Mouse (Mus musculus) lung, embryonic 15.5 days (tissue): ENCODE results near the gene Akap6. TPM values are rescaled to one million over a fixed set of nuclear protein-coding genes. Genes with fewer than 3 reads are reported as not detected.

Source experiments
- ATAC-seq: fragments of 200-750 bp; cut with Nextera tagmentation; 2 replicates; pipeline ENCODE4 v1.8.0; 2017; ENCODE audit warnings: moderate number of reproducible peaks, borderline replicate concordance; ENCODE audit not compliant: low FRiP score, low TSS enrichment; ENCODE audit errors: extremely low read depth
- H3K27ac ChIP-seq: fragments of 300-500 bp; sonication (generic); 2 replicates; pipeline ENCODE4 v1.5.1; 2015; ENCODE audit warnings: moderate library complexity, mild to moderate bottlenecking, inconsistent platforms
- H3K27me3 ChIP-seq: fragments of 300-500 bp; sonication (generic); 2 replicates; pipeline ENCODE4 v1.6.1; 2015; ENCODE audit warnings: inconsistent platforms
- H3K36me3 ChIP-seq: fragments of 300-500 bp; sonication (generic); 2 replicates; pipeline ENCODE4 v1.6.1; 2015; ENCODE audit warnings: inconsistent platforms
- H3K4me1 ChIP-seq: fragments of 300-500 bp; sonication (generic); 2 replicates; pipeline ENCODE4 v1.6.1; 2015; ENCODE audit warnings: inconsistent platforms
- H3K4me2 ChIP-seq: fragments of 300-500 bp; sonication (generic); 2 replicates; pipeline ENCODE4 v1.6.1; 2015; ENCODE audit warnings: inconsistent platforms, mild to moderate bottlenecking, moderate library complexity
- H3K4me3 ChIP-seq: fragments of 300-500 bp; sonication (generic); 2 replicates; pipeline ENCODE4 v1.5.1; 2015; ENCODE audit warnings: mild to moderate bottlenecking, inconsistent platforms
- H3K9ac ChIP-seq: fragments of 300-500 bp; sonication (generic); 2 replicates; pipeline ENCODE4 v1.6.1; 2015; ENCODE audit warnings: inconsistent platforms
- H3K9me3 ChIP-seq: fragments of 300-500 bp; sonication (generic); 2 replicates; pipeline ENCODE4 v1.6.1; 2016; ENCODE audit warnings: inconsistent platforms
- WGBS: fragments of 180-500 bp; shearing (Covaris S2); methylation state at CpG from one replicate; pipeline ENCODE4 v1.1.7; 2015; 5-methylcytosine and 5-hydroxymethylcytosine counted together
- polyA plus RNA-seq: library from polyadenylated mRNA; unstranded; fragments of >200 nt; fragmentation: Nextera tagmentation; extraction: Ambion mirVana; gene quantifications from 2 replicates; pipeline ENCODE4 v1.2.1, GENCODE M21; 2015

Akap6 gene
- polyA plus RNA-seq, 1 experiment from 2014 or later = 0.89 TPM

DNA sequence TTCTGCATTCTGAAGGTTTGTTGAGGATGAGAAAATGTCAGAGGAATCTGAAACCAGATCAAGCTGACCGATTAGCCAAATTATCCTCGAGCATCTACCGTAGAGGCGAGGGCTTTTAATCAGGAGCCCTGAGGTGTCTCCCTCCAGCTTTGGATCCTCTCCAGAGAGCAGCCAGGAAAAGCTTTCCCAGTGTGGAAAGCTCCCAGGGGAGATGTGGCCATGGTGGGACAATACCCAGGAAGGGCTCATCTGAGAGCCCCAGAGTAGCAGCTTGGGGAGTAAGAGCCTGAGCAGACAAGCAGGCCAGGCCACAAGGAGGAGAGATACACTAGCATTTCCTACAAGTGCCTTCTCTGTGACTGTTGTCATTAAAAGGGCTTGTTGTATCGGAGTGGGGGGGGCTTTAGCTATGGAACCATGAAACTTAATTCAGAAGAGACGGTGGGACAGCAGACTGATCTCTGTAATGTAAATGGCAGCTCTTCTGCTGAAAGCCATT, 135.6 kb downstream of the Akap6 start:
- H3K4me3 ChIP-seq = no peak overlapping the region
- H3K27ac ChIP-seq = peak overlapping the region; percentile 84
- no peaks in the 10 kb centered on the region for H3K27me3 ChIP-seq
- H3K9ac ChIP-seq = no peak overlapping the region
- peak overlapping the region; percentile 35; the same call in 1 of the 2 replicates for H3K4me2 ChIP-seq
- no peaks in the 10 kb centered on the region for H3K36me3 ChIP-seq
- ATAC-seq = 0 out of 2 replicates have a peak, but pooled peaks have one; percentile 12
- 54% methylated on average over 6 of the region's 6 CpGs for WGBS
- no peaks in the 10 kb centered on the region for H3K9me3 ChIP-seq
- H3K4me1 ChIP-seq = peaks cover 40% of the 10 kb centered on the region

- WGBS = 7% methylated on average over 6 of the region's 6 CpGs
- H3K9ac ChIP-seq = no peak overlapping the region
Measured at GRCm38 (mm10) chr12:52835291-52835742, 136.1 kb downstream of the Akap6 start.

GRCm38 (mm10) chr12:52835914-52836546, 136.8 kb downstream of the Akap6 start:
- WGBS = 46% methylated on average over 12 of the region's 12 CpGs
- Histone ChIP-seq H3K27ac (peak overlapping the region; percentile 84), H3K4me2 (peak overlapping the region; percentile 35), H3K27me3 (no peaks in the 10 kb centered on the region), H3K36me3 (no peaks in the 10 kb centered on the region), H3K9ac (no peak overlapping the region), H3K4me1 (peaks cover 29% of the 10 kb centered on the region), H3K4me3 (no peak overlapping the region), H3K9me3 (no peaks in the 10 kb centered on the region)
- 0 out of 2 replicates have a peak, but pooled peaks have one; percentile 40 for ATAC-seq

More at GRCm38 (mm10) chr12:52835291-52835742, 136.1 kb downstream of the Akap6 start:
- ATAC-seq = peak; percentile 84; the same call in 1 of the 2 replicates
- Histone ChIP-seq H3K4me2 (peak overlapping the region; percentile 35), H3K27ac (peak overlapping the region; percentile 84), H3K27me3 (no peaks in the 10 kb centered on the region), H3K9me3 (no peaks in the 10 kb centered on the region), H3K4me3 (no peak overlapping the region), H3K36me3 (no peaks in the 10 kb centered on the region), H3K4me1 (peaks cover 35% of the 10 kb centered on the region)

DNA sequence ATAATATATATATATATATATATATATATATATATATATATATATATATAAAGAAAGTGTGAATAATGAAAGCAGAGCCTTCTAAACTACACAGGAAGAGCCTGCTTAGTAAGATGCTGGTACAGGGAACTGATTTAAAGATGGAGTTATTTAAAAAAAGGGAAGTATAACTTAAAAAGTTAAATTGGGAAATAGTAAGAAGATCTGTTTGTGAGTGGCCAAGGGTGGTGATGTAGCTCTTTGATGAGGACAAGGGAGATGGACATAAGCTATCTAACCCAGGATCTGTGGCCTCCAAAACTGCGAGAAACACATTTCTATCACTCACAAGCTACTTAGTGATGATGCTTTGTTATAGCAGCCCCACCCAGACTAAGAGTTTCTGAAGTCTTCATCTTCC, 146.8 kb downstream of the Akap6 start:
- Histone ChIP-seq H3K9ac (no peak overlapping the region), H3K4me3 (no peak overlapping the region), H3K4me1 (0 out of 2 replicates have a peak, but pooled peaks cover 5% of the 10 kb centered on the region), H3K27ac (no peak overlapping the region), H3K27me3 (no peaks in the 10 kb centered on the region), H3K9me3 (no peaks in the 10 kb centered on the region), H3K36me3 (no peaks in the 10 kb centered on the region), H3K4me2 (no peak overlapping the region)
- no peak for ATAC-seq
- 88% methylated on average over 1 of the region's 1 CpGs for WGBS

DNA sequence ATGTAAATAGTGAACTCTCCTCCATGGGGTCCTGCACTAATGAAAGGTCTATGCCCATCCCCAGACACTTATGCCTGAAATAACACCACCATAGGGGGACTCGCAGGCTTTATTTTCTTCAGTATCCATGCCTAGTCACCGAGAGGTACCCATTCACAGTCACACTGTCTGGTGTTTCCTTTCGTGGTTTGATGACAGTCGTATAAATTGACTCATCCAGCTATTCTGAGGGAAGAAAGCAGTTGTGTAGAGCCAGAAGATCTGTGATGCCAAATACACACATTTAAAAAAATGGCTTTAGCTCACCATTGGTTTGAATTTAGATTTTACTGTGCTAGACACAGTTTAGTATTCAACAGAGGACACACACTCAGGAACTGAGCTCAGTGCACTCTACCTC, 147.8 kb downstream of the Akap6 start:
- no peak overlapping the region for H3K4me3 ChIP-seq
- H3K36me3 ChIP-seq = no peaks in the 10 kb centered on the region
- no peak overlapping the region for H3K4me2 ChIP-seq
- 0 out of 2 replicates have a peak, but pooled peaks cover 5% of the 10 kb centered on the region for H3K4me1 ChIP-seq
- H3K27ac ChIP-seq = no peak overlapping the region
- H3K27me3 ChIP-seq = no peaks in the 10 kb centered on the region
- no peak overlapping the region for H3K9ac ChIP-seq
- no peak for ATAC-seq
- 84% methylated on average over 4 of the region's 4 CpGs for WGBS
- no peaks in the 10 kb centered on the region for H3K9me3 ChIP-seq

DNA sequence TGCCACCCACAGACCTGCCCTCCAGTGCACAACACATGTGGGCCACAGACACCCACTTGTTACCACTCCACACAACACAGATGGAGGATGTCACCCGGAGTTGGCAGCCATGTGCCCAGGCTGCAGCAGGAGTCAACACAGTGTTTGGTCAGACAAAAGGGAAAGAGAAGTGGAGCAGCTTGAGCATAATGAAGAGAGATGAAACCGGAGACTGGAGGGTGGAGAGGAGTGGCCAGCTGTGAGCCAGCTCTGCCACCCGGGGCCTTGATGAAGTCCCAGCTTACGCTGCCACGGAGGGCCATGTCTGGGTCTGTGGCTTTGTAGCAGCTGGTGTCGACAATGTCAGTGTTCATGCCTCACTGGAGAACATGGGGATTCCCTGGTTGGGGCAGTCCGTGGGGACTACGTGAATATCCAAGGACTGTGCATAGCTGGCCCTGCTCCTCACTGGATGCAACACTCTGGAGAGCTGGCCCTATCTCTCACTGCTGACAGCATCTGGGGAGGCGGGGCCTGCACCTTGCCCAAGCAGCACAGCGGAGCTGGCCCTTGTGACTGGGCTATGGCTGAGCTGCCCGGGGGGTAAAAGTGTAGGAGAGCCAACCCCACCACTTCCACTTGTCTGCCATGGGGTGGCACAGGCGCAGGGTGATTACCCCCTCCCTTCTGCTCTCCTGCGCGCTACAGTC, 148.8 kb downstream of the Akap6 start:
- peak; percentile 83 for ATAC-seq
- Histone ChIP-seq H3K36me3 (no peaks in the 10 kb centered on the region), H3K4me2 (no peak overlapping the region), H3K9me3 (no peaks in the 10 kb centered on the region), H3K27ac (no peak overlapping the region), H3K4me1 (0 out of 2 replicates have a peak, but pooled peaks cover 5% of the 10 kb centered on the region), H3K27me3 (no peaks in the 10 kb centered on the region), H3K9ac (no peak overlapping the region), H3K4me3 (no peak overlapping the region)
- 45% methylated on average over 14 of the region's 14 CpGs for WGBS

DNA sequence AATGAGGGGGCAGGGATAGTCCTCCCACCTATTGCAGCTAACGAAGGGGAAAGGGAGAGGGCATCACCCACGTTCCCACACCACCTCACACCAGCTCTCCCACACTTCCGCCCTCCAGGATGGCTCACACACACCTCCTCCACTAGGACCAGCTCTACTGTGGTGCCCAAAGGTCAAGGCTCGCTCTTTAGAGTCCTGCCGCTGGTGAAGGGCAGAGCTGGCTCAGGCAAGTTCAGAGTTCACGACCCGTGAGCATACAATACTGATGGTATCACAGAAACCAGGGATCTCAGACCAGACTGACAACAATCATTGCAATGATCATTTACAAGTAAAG, 149.3 kb downstream of the Akap6 start:
- Histone ChIP-seq H3K36me3 (no peaks in the 10 kb centered on the region), H3K4me1 (0 out of 2 replicates have a peak, but pooled peaks cover 5% of the 10 kb centered on the region), H3K4me2 (no peak overlapping the region), H3K9ac (no peak overlapping the region), H3K4me3 (no peak overlapping the region), H3K9me3 (no peaks in the 10 kb centered on the region), H3K27me3 (no peaks in the 10 kb centered on the region), H3K27ac (no peak overlapping the region)
- ATAC-seq = no peak
- 62% methylated on average over 7 of the region's 7 CpGs for WGBS

DNA sequence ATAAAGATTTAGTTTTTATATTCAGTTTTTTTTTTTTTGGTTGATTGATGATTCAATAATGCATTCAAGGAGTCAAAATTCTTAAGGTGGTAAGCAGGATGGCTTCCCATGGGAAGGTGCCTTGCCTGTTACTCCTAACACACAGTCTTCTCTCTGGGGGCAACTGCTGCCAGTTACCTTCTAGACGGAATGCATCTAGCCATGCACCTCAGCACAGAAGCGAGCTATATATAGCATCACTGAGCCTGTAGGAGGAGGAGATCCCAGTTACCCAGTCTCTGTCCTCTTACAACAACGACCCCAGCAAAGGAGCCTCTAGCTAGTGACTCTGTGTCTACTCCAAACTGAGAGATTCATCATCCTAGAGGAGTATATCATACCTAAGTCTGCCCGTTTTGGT, 150.1 kb downstream of the Akap6 start:
- Histone ChIP-seq H3K4me3 (no peak overlapping the region), H3K9ac (no peak overlapping the region), H3K27ac (no peak overlapping the region), H3K36me3 (no peaks in the 10 kb centered on the region), H3K9me3 (no peaks in the 10 kb centered on the region), H3K4me2 (no peak overlapping the region), H3K4me1 (0 out of 2 replicates have a peak, but pooled peaks cover 5% of the 10 kb centered on the region), H3K27me3 (no peaks in the 10 kb centered on the region)
- WGBS = 74% methylated on average over 4 of the region's 4 CpGs
- no peak for ATAC-seq

DNA sequence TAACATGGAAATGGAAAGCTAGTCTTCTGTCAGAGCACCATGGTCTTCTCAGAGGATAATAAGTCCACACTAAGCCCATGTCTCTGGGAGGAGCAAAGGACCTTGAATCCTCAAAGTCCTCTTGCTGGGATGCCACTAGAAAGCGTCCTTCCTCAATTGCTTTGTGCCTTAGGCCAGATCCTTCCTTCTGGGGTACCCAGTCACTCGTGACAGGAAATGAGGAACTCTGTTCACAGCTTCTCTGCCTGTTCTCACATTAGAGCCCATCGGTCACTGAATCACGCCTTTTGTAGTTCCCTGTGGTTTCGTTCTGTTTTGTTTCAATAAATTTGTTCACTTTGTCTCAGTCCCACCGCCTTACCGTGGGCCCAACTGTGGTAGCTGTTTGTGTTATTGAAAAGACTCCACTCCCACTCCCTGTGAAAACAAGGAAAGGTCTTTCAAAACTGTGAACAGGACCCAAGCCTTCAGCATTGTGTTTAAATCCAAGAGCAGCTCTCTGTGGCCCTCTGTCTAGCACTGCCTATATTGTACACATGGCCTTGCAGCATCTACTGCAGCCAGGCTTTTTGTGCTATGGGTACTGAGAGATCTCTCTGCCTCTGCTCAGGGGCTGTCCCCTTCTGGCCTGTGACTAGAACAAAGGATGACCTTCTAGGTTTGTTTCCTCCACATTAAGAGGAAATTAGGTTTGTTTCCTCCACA, 151.3 kb downstream of the Akap6 start:
- no peak overlapping the region for H3K27ac ChIP-seq
- H3K27me3 ChIP-seq = no peaks in the 10 kb centered on the region
- no peak overlapping the region for H3K9ac ChIP-seq
- H3K36me3 ChIP-seq = no peaks in the 10 kb centered on the region
- no peak for ATAC-seq
- H3K9me3 ChIP-seq = no peaks in the 10 kb centered on the region
- H3K4me2 ChIP-seq = no peak overlapping the region
- H3K4me1 ChIP-seq = 0 out of 2 replicates have a peak, but pooled peaks cover 5% of the 10 kb centered on the region
- WGBS = 74% methylated on average over 7 of the region's 7 CpGs
- H3K4me3 ChIP-seq = no peak overlapping the region

GRCm38 (mm10) chr12:52851221-52851620, 152.0 kb downstream of the Akap6 start:
- WGBS = 75% methylated on average over 5 of the region's 5 CpGs
- H3K9ac ChIP-seq = no peak overlapping the region

DNA sequence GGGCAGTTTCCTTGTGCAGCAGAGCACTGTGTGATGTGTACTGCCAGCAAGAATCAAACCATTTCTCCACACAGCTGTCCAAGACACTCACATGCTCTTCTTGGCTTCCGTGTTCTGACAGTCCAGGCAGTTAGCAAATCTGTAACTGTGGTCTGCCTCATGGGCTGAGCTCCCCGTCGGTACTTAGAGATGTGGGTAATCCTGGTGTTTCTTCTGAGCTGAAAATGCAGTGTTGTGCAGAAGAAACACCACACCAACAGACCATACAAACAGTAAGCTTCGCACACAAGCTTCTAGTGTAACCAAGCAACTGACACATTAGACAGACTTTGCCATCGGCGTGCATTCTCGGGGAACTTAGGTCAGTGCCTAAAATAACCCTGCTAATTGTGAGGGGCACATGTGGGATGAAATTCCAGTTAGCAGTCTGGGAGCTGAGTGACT, 155.1 kb downstream of the Akap6 start:
- Histone ChIP-seq H3K27me3 (no peaks in the 10 kb centered on the region), H3K4me3 (no peak overlapping the region), H3K9ac (no peak overlapping the region), H3K9me3 (no peaks in the 10 kb centered on the region), H3K4me2 (no peak overlapping the region), H3K4me1 (no peaks in the 10 kb centered on the region), H3K36me3 (no peaks in the 10 kb centered on the region), H3K27ac (no peak overlapping the region)
- ATAC-seq = no peak
- WGBS = 69% methylated on average over 7 of the region's 7 CpGs

More at GRCm38 (mm10) chr12:52851221-52851620, 152.0 kb downstream of the Akap6 start:
- H3K4me2 ChIP-seq = no peak overlapping the region
- H3K27ac ChIP-seq = no peak overlapping the region
- H3K9me3 ChIP-seq = no peaks in the 10 kb centered on the region
- H3K36me3 ChIP-seq = no peaks in the 10 kb centered on the region
- H3K4me3 ChIP-seq = no peak overlapping the region
- no peak for ATAC-seq
- H3K27me3 ChIP-seq = no peaks in the 10 kb centered on the region
- H3K4me1 ChIP-seq = 0 out of 2 replicates have a peak, but pooled peaks cover 5% of the 10 kb centered on the region
